Mouse (Mus musculus): ENCODE measurements around the gene Angptl7.

Gene Angptl7

GRCm38 (mm10) chr4:148495874-148496689, 4.2 kb downstream of the Angptl7 start:
- DNase-seq (ENCODE audit: low read depth, low spot score) = no peak

DNA sequence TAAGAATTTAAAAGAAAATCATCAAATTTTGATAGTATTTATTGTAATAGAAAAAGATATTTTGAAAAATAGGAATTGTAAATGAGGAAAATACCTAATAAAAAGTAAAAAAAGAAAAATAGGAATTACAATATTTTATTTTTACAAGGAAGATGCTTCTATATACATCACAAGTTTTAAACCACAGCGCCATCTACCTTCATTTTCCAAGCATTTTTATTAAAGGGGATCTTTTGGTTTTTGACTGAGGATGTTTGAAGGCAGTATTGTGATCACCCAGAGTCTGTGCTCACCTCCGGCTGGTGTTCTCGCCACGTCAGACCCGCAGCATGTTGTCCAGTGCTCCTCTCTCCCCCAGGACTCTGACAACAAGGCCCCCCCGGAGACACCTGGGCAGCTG, 5.1 kb downstream of the Angptl7 start:
- no peak for DNase-seq (ENCODE audit: low read depth, low spot score)

DNA sequence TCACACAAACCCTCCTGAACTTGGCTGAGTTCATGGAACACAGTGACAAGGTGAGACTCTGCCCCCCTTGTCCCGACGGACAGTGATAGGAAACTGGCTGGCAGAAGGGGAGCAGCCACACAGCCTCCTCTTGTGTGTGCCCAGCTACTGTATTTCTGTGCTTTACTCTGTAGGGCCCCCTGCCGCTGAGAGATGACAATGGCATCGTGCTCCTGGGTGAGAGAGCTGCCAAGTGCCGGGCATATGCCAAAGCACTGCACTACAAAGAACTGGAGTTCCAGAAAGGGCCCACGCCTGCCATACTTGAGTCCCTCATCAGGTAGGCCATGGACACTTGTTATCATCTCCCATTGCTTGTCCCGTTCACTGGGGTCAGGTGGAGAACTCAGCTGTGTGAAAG, 8.8 kb downstream of the Angptl7 start:
- no peak for DNase-seq (ENCODE audit: low read depth, low spot score)

GRCm38 (mm10) chr4:148490502-148490901, 9.8 kb downstream of the Angptl7 start:
- no peak for DNase-seq (ENCODE audit: low read depth, low spot score)

GRCm38 (mm10) chr4:148487841-148488240, 12.4 kb downstream of the Angptl7 start:
- no peak for DNase-seq (ENCODE audit: low read depth, low spot score)

- no peak for DNase-seq (ENCODE audit: low read depth, low spot score)
Observed at GRCm38 (mm10) chr4:148484511-148484910, 15.7 kb downstream of the Angptl7 start.

DNA sequence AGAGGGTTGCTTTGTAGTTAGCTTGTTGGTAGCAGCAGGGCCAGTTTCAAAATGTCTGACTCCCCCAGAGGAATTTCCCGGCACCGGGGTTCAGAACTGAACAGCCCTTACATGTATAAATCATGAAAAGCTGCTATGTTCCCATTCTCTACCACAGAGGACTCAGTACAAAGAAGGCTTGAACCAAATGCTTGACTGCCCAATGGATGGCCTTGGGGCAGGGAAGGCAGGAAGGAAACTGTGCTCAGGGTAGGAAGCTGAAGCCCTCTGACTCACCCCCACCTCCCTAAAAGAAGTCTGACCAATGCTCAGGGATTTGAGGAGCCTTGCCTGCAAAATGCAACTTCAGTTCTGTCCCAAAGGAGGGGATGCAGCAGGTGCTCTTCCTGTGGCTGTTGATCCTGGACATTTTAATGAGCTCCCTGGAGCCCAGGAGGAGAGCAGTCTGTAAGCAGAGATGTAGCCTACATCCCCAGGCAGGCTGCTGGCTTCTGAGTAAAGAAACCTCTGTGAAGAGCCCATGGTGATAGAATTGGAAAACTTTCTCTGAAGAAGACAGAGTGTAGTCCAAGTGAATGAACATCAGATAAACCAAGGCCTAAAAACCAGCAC, 18.6 kb downstream of the Angptl7 start:
- DNase-seq (ENCODE audit: low read depth, low spot score) = no peak

- DNase-seq (ENCODE audit: low read depth, low spot score) = no peak
Observed at GRCm38 (mm10) chr4:148480245-148480644, 20.0 kb downstream of the Angptl7 start.

- no peak for DNase-seq (ENCODE audit: low read depth, low spot score)
Observed at GRCm38 (mm10) chr4:148473496-148473895, 26.8 kb downstream of the Angptl7 start.

DNA sequence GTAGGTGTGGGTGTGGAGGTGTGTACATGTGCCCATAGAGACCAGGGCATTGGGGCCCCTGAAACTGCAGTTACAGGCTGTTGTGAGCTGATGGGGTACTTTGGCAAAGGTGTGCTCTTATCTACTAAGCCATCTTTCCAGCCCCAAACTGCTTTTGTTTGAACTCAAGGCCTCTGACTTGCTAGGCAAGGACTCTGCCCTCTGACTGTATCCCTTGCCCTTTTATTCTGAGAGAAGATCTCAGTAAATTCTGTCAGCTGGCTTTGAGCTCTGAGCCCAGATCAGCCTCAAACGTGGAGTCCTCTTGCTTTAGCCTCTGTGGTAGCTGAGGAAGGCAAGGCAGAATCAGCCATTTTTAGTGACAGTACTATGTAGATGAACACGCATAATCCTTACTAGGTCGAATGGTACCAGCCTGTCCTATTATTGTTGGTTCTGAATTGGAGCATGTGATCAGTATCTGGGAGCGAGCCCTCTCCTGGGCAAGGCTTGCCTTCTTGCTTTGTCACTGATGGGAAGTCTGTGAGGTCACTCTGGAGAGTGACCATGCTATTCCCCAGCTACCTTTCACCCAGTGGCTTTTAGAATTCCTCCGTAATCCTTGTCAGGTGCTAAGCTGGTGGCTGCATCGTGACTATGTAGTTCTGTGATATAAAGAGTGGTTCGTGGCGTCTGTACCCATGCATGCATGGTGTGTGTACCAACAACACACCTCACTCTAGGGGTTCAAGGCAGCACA, 27.7 kb downstream of the Angptl7 start:
- DNase-seq (ENCODE audit: low read depth, low spot score) = no peak

GRCm38 (mm10) chr4:148471363-148471806, 28.9 kb downstream of the Angptl7 start:
- DNase-seq (ENCODE audit: low read depth, low spot score) = no peak

GRCm38 (mm10) chr4:148469487-148470252, 30.6 kb downstream of the Angptl7 start:
- DNase-seq (ENCODE audit: low read depth, low spot score) = no peak

GRCm38 (mm10) chr4:148468396-148468795, 31.9 kb downstream of the Angptl7 start:
- no peak for DNase-seq (ENCODE audit: low read depth, low spot score)

DNA sequence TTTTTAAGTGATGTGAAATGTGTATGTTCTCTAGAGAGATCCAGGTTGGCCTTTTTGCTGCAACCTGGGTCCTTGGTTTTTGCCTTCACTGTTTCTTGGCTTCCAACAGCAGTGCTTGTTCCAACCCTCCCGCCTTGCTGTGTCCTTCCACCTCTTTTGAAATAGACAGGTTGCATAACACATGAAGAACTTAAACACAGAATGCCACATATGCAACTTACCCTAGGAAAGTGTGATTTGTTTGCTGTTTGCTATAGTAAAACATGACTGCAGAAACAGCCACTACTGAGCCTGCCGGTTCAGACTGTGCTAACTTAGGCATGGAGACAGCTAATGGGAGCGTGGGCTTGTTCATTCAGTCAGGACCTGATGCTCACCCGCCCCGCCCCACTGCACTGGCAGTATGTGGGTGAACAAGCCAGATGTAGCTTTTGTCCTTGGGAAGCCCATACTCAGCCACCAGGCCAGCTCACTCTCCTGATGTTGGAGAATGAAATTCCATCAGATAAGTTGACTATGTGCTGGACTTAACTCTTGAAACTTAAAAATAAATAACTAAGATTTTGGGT, 33.7 kb downstream of the Angptl7 start:
- no peak for DNase-seq (ENCODE audit: low read depth, low spot score)

- DNase-seq (ENCODE audit: low read depth, low spot score) = no peak
Observed at GRCm38 (mm10) chr4:148464869-148465268, 35.4 kb downstream of the Angptl7 start.

- DNase-seq (ENCODE audit: low read depth, low spot score) = no peak
Observed at GRCm38 (mm10) chr4:148464301-148464700, 36.0 kb downstream of the Angptl7 start.

DNA sequence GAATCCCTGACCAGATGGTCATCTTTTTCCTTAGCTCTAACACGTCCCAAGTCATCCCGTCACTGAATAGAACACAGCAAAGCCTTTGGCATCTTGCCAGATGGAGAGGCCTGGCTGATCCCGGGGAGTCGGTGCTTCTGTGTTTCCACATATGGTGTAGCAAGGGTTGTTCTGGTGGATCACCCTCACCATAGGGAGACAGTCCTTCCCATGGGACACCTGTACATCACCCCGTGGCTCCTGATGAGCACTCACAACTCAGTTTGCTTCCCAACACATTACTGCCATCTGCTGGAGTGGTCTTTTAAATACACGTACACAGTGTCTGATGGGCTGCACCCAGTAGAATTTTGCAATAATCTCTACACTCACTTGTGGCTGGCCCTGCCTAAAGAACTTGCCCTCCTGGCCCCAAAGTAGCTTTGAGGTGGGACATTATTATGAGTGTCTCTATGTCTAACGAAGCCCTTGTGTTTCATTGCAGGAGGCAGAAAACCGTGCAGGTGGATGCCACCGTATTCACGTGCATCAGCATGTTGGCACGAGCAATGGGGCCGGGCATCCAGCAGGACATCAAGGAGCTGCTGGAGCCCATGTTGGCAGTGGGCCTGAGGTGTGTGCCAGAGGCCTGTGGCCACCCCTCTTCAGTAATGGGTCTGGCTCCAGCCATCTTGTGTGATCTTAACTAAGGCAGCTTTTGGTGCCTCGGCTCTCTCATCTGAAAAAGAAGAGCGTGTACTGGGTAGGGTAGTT, 36.9 kb downstream of the Angptl7 start:
- DNase-seq (ENCODE audit: low read depth, low spot score) = no peak

DNA sequence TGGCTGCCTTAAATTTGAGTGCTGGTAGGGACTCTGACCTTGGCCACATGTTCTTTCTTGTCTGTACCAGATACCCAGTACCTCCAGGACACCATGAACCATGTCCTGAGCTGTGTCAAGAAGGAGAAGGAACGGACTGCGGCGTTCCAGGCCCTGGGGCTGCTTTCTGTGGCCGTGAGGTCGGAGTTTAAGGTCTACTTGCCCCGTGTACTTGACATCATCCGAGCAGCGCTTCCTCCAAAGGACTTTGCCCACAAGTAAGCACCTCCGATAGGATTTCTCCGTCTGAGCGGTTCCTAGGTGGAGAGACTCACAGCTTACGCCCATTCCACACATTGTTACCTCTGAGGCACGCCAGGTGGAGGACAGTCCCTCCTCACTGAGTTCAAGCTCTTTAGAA, 37.5 kb downstream of the Angptl7 start:
- no peak for DNase-seq (ENCODE audit: low read depth, low spot score)

DNA sequence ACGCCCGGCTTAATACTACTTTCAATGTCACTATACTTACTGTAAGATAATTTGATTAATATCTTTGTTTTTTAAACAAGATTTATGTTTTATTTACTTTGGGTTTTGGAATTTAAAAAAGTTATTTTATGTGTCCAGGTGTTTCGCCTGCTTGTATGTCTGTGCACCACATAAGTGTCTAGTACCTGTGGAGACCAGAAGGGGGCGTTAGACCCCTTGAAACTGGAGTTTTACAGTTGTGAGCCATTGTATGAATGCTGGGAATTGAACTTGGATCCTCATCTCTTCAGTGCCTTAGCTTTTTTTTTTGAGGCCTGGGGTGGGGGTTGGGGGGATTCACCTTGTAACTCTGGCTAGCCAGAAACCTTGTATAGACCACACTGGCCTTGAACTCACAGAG, 38.5 kb downstream of the Angptl7 start:
- no peak for DNase-seq (ENCODE audit: low read depth, low spot score)

DNA sequence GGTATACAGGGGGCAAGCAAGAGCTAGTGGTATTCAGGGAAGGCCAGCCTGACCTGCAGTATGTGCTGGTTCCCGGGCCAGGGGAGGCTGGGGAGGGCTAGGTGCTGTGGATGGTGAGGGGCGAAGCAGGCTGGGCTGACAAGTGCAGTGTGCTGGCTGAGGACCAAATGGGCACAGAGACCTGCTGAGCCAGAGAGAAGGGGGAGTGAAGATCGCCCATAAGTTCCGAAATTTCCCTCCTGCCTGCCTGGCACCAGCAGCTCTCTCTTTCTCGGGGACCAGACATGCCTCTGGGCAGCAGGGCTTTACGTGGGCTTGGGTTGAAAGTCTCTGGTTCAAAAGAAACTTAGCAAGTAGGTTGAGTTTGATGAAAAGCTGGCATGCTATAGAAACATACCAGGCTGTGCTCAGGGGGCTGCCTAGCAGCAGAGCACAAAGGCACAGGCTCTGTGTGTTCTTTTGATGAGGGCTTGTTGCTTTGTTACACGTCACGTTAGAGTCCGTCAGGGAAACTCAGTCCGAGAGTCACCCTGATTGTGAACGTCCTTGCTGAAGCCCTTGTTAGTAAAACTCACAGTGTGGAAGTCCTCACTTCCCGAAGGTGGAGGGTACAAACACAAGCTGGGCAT, 39.5 kb downstream of the Angptl7 start:
- no peak for DNase-seq (ENCODE audit: low read depth, low spot score)
